Mouse (Mus musculus) adrenal gland, postnatal 4 days (tissue): ENCODE data around the gene Flrt2. TPM values are rescaled to one million over a fixed set of nuclear protein-coding genes. Genes with fewer than 3 reads are reported as not detected.

Experiments
- DNase-seq, 2 experiments: peaks; one replicate each; pipeline ENCODE4 v3.0.0; 2021 to 2022; ENCODE audit warnings: low spot score in 2 of 2, mixed read lengths in 2 of 2
- total RNA-seq, 2 experiments: library from RNA; stranded (reverse); gene quantifications; 2 replicates each; pipeline ENCODE4 v1.2.3; 2021

Gene Flrt2
- total RNA-seq, 2 experiments from 2014 or later: 19.6 to 23.4 TPM

DNA sequence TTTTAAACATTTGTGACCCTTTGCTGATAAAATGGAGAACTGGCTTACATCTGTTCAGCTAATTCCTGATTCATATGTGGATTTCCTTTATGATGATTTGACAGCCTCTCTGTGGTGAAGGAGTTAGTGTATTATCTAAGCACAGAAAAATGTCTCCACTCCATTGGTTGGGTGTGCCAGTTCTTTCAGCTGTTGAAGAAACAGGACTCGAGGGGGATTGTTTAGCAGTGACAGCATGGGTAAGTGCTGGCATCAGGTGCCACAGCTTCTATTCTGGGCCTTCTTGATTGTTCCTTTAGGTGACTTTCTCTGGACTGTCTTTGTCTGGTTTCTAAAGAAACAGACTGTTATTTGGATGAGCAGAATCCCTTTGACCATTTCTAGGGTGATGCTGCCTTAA, 42.0 kb downstream of the Flrt2 start:
- DNase-seq: no peak

DNA sequence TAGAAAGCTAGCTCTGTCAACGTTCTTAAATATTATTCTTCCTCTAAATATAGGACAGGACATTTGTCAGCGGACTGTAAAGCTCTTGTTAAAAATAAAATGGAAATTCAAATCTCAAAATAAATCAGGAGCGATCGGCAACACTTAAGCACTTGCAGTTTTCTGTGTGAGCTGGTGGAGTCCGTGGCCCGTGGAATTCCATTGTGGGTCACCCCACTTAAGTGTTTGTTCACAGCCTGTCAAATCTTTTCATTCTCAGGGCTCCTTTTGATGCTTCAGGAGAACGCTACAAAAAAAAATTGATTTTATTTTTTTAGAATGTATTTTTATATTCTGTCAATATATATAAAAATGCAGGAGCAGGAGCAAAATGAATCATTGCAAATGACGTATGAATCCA, 45.5 kb downstream of the Flrt2 start:
- no peak for DNase-seq

DNA sequence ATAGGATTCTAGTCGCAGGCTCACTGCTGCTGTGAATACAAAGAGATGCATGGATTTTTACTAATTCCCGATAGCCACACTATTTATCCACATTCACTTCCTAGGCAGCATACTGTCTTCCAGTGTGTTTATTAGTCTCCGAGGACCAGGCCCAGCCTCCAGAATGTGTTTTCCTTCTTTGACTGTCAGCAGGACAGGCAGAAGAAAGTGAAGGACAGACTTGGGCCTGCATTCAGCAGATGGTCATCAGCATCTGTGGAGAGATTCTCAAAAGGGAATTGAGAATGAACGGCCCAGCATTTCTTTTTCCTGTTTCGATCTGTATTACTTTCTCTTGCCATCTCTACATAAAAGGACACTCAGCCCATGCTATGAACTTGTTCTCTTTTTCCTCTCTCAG, 46.0 kb downstream of the Flrt2 start:
- no peak for DNase-seq

DNA sequence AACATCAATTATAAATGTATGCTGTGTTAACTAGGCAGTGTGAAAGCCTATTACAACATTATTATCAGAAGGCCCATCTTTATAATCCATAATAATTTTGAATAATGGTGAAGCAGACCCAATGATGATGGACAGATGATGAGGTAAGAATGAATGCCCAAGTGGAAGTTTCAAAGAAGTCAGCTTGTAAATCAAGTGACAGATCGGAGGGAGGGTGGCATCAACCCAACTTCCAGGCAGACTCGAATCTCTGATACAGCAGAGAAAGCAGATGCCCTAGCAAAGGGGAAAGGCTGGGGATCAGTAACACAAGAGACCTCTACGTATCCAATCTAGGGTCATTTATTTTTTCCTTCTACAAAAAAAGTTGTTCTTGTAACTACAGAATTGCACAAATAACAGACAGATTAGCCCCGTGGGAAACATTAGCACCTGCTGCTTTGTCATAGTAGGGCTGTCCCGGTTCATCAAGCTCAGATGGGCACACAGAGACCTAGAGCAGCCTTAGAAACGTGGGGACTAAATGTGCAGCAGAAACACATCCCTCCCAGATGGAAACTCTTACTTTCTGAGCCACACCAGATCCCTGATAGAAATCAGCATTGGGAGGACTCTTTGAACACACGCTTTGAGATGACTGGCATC, 46.6 kb downstream of the Flrt2 start:
- no peak for DNase-seq

DNA sequence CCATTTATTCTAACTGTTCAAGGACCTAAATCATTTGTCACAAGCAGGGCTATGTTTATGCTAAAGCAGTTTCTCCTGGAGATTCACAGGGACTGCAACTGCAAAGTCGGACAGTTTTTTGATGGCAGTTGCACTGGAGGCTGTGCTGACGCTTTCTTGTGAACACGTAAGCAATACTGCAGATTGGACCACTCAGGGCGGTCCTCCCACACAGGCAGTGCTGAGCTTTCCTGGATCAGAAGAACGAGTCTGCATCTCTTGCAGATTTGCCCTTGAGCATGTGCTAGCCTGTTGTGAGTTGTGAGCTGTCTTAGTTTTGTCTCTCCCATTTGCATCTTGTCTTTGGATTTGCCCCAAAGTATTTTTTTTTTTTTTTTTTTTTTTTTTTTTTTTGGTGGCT, 47.7 kb downstream of the Flrt2 start:
- DNase-seq: no peak

DNA sequence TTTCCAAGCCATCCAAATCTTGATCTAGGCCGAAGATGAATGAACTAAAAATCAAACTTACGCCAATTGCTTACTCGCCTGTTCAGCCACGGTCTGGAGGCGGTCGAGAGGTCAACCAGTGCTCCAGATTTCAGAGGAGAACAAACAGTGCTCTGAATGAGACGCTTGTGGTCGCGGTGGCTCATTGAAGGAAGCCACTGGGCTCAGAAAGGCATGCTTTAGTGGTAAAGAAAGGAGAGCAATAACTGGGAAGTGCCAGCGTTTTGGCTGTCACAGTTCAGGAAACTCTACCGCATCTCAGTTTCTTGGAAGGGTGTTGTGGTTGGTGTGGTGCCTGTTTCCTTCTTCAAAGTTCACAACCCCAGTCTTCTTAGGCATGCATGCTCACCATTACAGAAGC, 49.3 kb downstream of the Flrt2 start:
- DNase-seq: no peak

DNA sequence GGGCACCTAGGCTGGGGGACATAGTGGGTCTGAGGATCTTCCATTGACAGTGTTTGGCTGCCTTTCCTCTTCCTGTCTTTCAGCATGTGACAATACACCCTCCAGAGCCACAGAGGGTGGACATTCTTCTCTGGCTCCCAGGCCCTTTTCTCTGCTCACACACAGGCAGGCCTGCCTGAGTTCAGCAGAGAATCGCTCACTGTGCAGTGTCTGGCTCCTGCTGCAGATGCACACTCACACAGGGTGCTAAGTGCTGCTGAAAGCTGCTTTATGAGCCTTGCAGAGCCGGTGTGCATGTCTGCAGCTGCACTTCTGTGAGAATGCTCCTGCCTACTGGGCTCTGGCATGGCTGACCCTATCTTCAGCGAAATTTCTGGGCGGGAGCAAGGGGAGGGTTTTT, 52.3 kb downstream of the Flrt2 start:
- DNase-seq: no peak

DNA sequence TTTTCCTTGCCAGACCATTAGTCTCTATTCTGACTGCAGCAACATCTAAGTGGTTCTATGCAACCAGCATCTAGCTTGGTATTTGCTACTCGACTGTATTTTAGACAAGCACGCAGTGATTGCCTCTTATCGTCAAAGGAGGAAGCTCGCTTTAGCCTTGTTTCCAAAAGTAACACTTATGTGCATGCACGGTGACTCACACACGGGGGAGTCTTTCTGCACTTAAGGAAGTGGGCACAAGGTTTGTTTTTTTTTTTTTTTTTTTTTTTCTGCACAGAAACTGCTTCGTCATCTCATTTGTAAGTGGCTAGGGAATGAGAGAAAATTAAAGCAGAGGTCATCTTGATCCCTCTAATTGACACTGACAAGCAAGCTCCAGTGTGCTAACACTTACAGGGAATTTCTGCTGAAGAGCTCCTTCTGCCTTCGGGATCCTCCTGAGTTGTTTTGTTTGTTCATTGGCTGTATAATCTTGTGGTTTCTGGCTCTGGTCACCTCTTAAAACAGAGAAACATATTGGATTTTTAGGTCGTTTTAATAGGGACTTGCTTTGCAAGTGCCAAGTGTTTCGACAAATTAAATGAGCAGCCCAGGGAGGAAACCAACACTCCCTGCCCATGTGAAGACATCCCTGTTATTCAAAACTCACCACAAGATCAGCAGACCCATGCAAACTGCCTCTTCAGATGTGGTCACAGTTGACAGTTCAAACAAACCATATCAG, 55.0 kb downstream of the Flrt2 start:
- DNase-seq: no peak

DNA sequence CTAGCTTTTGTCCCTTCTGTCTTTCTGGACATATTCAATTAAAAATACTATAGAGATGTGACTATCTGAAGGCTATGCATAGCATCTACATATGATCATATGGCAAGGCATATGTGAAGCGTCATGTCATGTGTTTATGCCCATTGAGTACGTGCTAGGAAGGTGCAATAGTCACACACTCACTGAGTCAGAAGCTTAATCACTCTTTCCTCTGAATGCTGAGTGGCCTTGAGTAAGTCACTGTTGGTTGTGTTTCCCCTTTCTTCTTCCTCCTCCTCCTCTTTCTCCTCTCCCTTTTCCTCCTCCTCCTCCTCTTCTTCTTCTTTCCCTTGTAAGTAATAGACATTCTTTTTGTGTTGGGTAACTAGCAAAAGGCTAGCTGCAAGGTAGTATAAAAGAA, 56.7 kb downstream of the Flrt2 start:
- no peak for DNase-seq

DNA sequence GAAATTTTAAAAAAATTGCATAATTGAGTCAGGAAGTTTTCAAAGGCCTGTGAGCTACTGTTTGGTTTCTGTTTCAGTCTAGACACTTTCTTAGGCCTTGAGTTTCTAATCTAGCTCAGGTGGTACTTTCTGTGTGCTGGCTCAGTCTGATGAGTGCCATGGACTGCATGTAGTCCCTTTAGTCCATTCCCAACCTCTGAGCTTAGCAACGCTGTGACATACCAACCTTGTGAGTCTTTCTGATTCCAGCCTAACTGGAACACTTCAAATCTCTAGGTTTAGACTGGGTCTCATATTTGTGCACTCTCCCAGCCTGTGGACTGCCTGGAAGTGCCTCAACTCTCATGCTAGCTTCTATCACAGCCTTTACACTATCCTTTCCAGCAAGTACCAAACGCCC, 57.2 kb downstream of the Flrt2 start:
- DNase-seq: no peak

DNA sequence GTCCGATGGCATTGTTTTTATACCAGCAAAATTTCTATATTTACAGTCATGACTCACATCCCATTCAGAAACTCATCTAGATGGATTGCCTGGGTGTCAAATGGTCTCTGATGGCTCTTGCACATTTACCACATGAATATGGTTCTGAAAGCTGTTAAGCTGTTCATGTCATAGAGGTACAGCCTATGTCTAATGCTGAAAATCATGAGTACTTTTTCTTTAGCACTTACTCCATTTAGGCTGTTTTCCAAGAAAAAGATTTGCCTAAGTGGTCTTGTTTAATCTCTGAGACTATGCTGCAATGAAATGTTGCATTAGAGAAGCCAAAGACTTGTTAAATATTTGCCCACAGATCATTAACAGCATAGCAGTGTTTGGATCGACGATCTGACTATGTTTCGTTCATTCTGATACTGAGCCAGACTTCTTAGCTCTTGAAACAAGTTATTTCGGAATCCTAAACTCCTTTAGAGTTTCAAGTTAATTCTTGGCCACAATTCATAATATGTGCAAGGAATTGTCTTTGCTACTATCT, 67.3 kb downstream of the Flrt2 start:
- DNase-seq: no peak

DNA sequence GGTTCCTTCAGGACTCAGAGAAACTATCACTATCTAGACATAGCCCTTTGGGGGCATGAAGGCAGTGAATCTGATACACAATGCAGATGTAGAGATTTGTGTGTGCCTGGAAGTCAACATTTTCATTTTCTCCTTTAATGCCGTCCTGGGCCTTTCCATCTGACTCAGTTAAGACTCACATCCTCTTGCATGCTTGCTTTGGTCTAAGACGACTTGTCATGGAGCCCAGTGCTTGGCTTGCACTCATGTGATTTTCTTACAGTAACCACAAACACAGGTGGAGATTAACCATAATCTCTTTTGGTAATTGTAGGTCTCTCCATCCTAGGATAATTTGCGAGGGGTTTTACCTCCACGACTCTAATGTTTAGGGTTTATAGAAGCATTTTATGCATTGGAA, 73.2 kb downstream of the Flrt2 start:
- DNase-seq: no peak

DNA sequence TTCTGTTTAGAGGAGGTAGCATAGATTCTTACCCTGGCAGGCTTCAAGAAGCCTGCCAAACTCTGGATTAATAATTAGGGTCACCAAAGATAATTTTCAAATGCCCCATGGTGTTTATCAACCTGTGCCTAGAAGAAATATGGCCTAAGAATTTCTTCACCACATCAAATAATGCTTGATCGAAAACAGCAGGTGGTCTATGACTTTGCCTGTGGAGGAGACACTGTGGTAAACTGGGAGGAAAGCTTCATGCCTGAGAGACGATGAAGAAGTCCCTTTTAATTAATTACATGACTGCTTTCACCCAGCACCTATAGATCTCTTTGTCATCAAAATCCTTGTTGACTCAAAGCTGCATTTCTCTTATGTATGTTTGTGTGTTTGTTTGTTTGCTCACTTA, 77.0 kb downstream of the Flrt2 start:
- no peak for DNase-seq

DNA sequence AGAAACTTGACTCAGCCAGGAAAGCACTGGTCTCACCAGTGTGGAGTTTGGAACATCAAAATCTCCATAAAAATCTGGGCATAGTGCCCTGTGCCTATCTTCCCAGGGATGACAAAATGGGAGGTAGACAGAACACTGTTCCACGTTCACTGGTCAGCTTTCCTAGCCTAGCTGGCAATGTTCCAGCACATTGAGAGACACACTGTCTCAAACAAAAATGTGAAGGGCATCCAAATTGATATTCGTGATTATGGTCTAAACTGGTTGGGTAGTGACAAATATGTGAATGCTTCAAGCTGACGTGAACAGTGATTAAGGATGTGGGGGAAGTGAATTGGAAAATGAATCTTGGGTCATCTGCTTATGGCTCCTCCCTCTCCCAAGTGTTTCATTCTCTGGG, 78.2 kb downstream of the Flrt2 start:
- DNase-seq: no peak

DNA sequence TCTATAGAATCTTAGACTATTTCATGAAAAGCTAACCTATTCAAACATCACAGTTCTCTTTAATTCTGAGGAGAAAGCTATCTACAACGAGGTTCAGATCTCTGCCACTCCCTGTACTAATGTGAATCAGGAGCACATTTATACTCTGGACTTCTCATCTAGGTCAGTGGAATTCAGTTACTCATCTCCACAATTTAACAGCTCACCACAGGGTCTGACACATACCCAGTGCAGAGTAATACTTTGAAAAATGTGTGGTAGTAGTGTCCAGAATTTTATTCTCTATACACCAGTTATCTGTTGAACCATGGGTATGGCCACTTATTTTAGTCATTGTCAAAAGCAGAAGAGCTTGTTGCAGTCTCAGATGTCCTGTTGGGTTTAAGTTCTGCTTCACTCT, 98.1 kb downstream of the Flrt2 start:
- DNase-seq: no peak

DNA sequence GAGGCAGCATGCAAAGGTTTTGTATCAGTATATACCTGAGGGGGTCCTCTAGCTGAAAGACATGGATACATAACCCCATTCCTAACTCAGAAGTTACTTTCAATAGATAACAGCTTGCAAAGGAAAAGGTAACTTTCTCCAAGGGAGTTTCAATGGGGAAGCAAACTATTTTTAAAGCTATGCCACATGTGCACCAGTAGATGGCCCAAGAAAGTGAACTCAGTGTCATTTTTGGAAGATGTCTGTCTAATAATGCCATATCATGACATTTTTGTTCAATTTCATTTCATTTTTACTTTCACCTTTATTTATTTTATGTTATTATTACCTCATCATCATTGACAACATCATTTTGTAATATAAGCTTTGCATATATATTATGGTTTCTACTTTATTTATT, 124.6 kb downstream of the Flrt2 start:
- no peak for DNase-seq
